Mouse (Mus musculus): ENCODE data around the gene Hoxb9.

DNA sequence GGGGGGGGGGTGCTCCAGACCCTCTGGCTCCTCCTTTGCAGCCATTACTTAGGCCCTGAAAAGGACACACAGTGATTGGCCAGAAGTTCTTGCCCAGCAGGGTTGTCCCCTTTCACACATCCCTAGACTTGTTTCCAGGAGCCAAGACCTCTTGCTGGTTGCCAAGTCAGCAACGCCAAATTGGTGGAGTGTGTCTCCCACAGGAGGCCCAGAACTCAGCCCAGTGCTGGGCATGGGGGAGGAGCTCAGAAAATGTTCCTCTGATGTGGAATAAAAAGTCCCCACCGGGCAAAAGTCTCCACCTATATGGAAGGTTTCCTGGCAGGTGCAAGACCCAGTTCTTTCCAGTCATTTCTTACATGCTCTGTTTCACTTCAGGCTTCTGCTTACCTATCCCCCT is 12.2 kb upstream of the Hoxb9 start:
- no peak for TF ChIP-seq CTCF (IDR thresholded peaks at IDR 0.05; ENCODE audit: borderline replicate concordance, insufficient read depth, low read length)
- no peak for TF ChIP-seq POLR2A (IDR thresholded peaks at IDR 0.05; ENCODE audit: low read depth, low read length)

Data from embryonic fibroblast, embryonic 13.5 days (primary cell).